Mouse (Mus musculus): ENCODE results near the gene Man2a2. TPM values are rescaled to one million over a fixed set of nuclear protein-coding genes. Genes with fewer than 3 reads are reported as not detected.

Gene Man2a2
- polyA plus RNA-seq, 1 experiment from 2014 or later = 2.5 TPM

DNA sequence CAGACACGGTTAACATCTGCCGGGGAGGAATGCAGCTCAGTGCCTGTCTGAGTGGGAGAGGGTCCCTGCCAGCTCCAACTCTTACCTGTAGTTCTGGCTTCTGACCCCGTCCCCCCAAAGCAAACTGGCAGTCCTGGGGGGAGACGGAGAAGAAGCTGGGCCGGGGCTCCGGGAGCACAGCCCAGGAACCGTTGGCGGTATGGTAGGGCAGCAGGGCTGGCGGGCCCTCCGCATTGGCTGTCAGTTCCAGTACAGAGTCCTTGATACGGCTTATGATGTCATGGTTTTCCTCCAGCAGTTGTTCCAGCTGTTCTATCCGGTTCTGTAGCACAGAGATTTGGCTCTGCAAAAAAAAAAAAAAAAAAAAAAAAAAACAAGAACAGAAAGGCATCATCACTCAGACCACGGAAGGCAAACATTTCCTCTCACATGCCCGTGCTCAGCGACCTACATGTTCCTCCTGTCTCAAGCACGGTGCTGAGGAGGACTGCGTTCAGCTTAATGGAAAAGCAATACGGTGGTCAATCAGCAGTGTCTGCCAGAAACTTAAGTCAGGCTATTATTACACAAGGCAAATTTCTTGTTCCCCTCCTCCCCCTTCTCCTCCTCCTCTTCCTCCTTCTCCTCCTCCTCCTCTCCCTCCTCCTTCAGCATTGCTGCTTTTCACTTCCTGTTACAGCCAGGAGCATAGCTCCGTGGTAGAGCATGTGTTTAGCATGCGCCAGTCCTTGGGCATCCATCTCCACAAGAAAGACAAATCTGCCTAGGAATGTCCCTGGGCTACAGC is 2.3 kb downstream of the Man2a2 start:
- Histone ChIP-seq H3K4me3 (replicated peaks) (no peak overlapping the region), H3K27ac (replicated peaks) (no peak overlapping the region), H3K27me3 (peaks cover 46% of the 10 kb centered on the region), H3K9ac (no peak overlapping the region), H3K4me1 (replicated peaks) (peaks cover 24% of the 10 kb centered on the region), H3K9me3 (replicated peaks) (no peaks in the 10 kb centered on the region), H3K36me3 (replicated peaks) (peaks cover 22% of the 10 kb centered on the region), H3K4me2 (peak overlapping the region; percentile 89; the same call in 1 of the 2 replicates)
- no peak for ATAC-seq (ENCODE audit: insufficient read depth)
- WGBS (ENCODE audit: insufficient replicate concordance) = 58% methylated on average over 20 of the region's 20 CpGs

DNA sequence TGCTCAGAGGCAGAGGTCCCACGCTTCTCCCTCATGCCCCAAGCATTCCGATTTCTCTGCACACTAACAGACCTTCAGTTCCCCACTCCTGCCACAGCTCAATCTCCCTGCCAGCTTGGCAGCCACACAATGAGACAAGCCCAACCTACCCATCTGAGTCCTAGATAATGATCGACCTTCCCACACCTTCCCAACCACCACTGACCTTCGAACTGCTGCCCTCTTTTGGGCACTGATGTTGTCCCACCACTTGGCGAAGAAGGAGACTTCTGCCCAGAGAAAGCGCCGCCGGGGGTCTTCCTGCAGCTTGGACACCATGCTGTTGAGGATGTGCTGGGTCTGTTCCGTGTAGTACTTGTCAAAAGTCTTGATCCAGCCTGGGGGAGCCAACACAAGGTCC is 3.2 kb downstream of the Man2a2 start:
- peaks cover 24% of the 10 kb centered on the region for H3K4me1 ChIP-seq (replicated peaks)
- H3K36me3 ChIP-seq (replicated peaks) = peaks cover 29% of the 10 kb centered on the region
- 70% methylated on average over 9 of the region's 9 CpGs for WGBS (ENCODE audit: insufficient replicate concordance)
- ATAC-seq (ENCODE audit: insufficient read depth) = no peak
- peaks cover 39% of the 10 kb centered on the region for H3K27me3 ChIP-seq
- no peak overlapping the region for H3K4me2 ChIP-seq
- H3K27ac ChIP-seq (replicated peaks) = no peak overlapping the region
- H3K9ac ChIP-seq = no peak overlapping the region
- no peaks in the 10 kb centered on the region for H3K9me3 ChIP-seq (replicated peaks)
- no peak overlapping the region for H3K4me3 ChIP-seq (replicated peaks)

DNA sequence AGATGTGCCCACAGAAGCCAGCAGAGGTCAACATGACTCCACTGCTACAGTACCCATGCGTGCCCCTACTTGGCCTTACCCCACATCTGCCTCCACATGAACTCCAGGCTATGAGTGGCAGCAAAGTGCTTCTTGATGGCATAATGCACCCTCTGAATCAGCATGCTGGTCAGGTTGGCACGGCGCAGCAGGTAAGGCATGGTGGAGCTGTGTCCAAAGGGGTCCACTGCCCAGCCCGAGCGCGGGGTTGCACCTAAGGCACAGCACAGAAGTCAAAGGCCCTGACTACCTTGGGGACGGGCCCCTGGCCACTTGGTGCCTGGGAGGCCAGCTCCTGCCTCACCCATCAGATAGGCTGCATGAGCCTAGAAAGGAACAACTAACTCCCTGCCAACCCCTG is 3.9 kb downstream of the Man2a2 start:
- H3K27ac ChIP-seq (replicated peaks) = no peak overlapping the region
- H3K9me3 ChIP-seq (replicated peaks) = no peaks in the 10 kb centered on the region
- H3K36me3 ChIP-seq (replicated peaks) = peaks cover 32% of the 10 kb centered on the region
- no peak overlapping the region for H3K4me2 ChIP-seq
- H3K4me3 ChIP-seq (replicated peaks) = no peak overlapping the region
- H3K27me3 ChIP-seq = peaks cover 36% of the 10 kb centered on the region
- 78% methylated on average over 7 of the region's 7 CpGs for WGBS (ENCODE audit: insufficient replicate concordance)
- ATAC-seq (ENCODE audit: insufficient read depth) = no peak
- H3K9ac ChIP-seq = no peak overlapping the region
- peaks cover 24% of the 10 kb centered on the region for H3K4me1 ChIP-seq (replicated peaks)

DNA sequence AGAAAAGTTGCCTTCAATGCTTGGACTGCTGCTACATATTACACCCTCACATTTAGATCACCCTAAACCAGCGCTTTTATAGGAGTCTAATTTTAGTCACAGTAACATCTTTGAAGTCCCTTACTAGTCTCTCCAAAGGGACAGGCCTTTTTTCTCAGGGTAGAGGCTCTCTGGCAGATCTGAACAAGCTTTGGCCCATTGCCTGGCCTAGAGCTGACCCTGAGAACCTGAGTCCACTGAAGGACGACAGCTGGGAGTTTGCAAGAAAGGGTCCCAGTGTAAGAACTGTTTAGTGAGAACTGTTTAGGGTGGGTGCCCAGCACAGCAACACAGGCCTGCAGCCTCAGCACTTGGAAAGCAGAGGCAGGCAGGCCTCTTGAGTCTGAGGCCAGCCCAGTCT is 5.4 kb downstream of the Man2a2 start:
- no peak overlapping the region for H3K4me2 ChIP-seq
- no peak overlapping the region for H3K9ac ChIP-seq
- H3K36me3 ChIP-seq (replicated peaks) = peaks cover 37% of the 10 kb centered on the region
- H3K4me1 ChIP-seq (replicated peaks) = peaks cover 16% of the 10 kb centered on the region
- WGBS (ENCODE audit: insufficient replicate concordance) = 73% methylated on average over 2 of the region's 2 CpGs
- peaks cover 21% of the 10 kb centered on the region for H3K27me3 ChIP-seq
- ATAC-seq (ENCODE audit: insufficient read depth) = no peak
- no peaks in the 10 kb centered on the region for H3K9me3 ChIP-seq (replicated peaks)
- H3K27ac ChIP-seq (replicated peaks) = no peak overlapping the region
- no peak overlapping the region for H3K4me3 ChIP-seq (replicated peaks)

DNA sequence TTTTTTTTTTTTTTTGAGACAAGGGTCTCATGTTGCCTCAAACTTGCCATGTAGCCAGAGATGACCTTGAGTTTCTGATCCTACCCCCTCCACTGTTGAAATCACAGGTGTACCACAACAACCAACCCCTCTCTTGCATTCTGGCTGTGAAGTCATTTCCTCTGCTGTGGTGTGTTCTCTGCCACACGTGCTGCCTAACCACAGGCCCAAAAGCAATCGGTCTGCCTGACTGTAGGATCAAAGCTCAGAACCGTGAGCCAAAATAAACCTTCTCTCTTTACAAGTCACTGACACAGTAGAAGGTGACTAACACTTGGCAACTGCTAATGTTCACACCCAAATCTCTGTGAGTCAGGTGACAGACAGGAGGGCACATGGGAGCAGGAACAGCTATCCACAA is 10.7 kb downstream of the Man2a2 start:
- H3K9me3 ChIP-seq (replicated peaks) = no peaks in the 10 kb centered on the region
- H3K36me3 ChIP-seq (replicated peaks) = peaks cover 40% of the 10 kb centered on the region; the same call in 1 of the 2 replicates
- no peak for ATAC-seq (ENCODE audit: insufficient read depth)
- no peak overlapping the region for H3K9ac ChIP-seq
- no peak overlapping the region for H3K4me2 ChIP-seq
- no peak overlapping the region for H3K27ac ChIP-seq (replicated peaks)
- no peaks in the 10 kb centered on the region for H3K27me3 ChIP-seq
- 39% methylated on average over 3 of the region's 3 CpGs for WGBS (ENCODE audit: insufficient replicate concordance)
- H3K4me3 ChIP-seq (replicated peaks) = no peak overlapping the region
- H3K4me1 ChIP-seq (replicated peaks) = no peaks in the 10 kb centered on the region

DNA sequence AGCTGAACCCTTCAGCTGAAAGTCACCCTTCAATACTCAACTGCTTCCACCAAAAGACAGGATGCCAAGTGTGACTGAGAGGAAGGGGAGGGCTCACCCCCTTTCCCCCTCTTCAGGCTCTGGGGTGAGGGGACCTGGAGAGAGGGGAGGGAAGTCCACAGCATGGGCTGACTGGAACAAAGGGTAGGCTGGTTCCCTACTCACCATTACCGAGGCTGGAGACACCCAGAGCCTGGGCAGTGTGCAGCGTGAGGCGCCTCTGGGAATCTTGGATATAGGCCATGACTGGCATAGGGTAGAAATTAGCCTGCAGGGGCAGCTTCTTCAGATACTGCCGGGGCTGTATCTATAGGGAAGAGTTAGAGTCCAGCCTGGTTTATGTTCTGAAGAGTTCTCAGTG is 13.1 kb downstream of the Man2a2 start:
- H3K9ac ChIP-seq = no peak overlapping the region
- H3K27me3 ChIP-seq = no peaks in the 10 kb centered on the region
- 75% methylated on average over 4 of the region's 4 CpGs for WGBS (ENCODE audit: insufficient replicate concordance)
- no peak for ATAC-seq (ENCODE audit: insufficient read depth)
- no peak overlapping the region for H3K4me2 ChIP-seq
- no peaks in the 10 kb centered on the region for H3K9me3 ChIP-seq (replicated peaks)
- H3K36me3 ChIP-seq (replicated peaks) = 0 out of 2 replicates have a peak, but pooled peaks cover 28% of the 10 kb centered on the region
- H3K27ac ChIP-seq (replicated peaks) = no peak overlapping the region
- no peaks in the 10 kb centered on the region for H3K4me1 ChIP-seq (replicated peaks)
- H3K4me3 ChIP-seq (replicated peaks) = no peak overlapping the region

DNA sequence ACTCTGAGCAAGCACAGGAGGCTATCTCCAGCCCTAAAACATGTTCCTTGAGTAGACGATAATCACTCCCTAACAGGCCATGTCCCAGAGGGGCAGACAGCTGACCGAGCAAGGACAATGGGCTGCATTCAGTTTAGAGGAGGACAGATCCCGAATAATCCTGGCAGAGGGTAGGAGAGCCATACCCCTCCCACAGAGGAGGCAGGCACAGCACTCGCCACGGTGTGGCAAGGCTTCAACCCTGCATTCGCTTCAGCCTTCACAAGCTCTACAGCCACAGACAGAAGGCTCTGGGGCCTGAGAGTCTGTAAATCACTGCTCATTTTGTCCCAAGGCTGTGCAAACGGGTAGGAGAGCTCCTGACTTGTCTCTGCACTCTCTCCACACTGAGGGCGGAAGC is 14.0 kb downstream of the Man2a2 start:
- no peak for ATAC-seq (ENCODE audit: insufficient read depth)

DNA sequence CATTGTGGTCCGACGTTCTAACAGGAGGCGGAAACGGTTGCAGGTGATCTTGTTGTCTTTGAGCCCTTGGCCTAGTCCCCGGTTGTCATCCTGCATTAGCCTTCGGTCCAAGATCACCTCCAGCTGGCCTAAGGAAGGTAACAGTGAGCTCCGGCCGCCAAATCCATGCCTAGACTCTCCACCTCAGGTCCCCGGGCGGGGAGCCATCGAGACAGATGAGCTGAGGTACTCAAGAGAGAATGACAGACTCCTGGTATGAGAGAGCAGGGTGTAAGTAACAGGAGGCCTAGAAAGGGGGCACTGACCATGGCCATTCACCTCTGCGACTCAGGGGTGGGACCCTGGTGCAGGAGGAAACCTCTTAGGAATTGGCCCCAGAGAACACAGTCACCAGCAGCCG is 14.8 kb downstream of the Man2a2 start:
- Histone ChIP-seq H3K4me2 (no peak overlapping the region), H3K27me3 (no peaks in the 10 kb centered on the region), H3K9me3 (replicated peaks) (no peaks in the 10 kb centered on the region), H3K4me3 (replicated peaks) (no peak overlapping the region), H3K4me1 (replicated peaks) (peaks cover 4% of the 10 kb centered on the region), H3K27ac (replicated peaks) (no peak overlapping the region), H3K36me3 (replicated peaks) (peaks cover 35% of the 10 kb centered on the region; the same call in 1 of the 2 replicates), H3K9ac (no peak overlapping the region)
- 78% methylated on average over 13 of the region's 13 CpGs for WGBS (ENCODE audit: insufficient replicate concordance)
- ATAC-seq (ENCODE audit: insufficient read depth) = no peak

More for the DNA sequence above, 14.0 kb downstream of the Man2a2 start:
- Histone ChIP-seq H3K27ac (replicated peaks) (no peak overlapping the region), H3K9ac (no peak overlapping the region), H3K4me2 (no peak overlapping the region), H3K27me3 (no peaks in the 10 kb centered on the region), H3K36me3 (replicated peaks) (peaks cover 32% of the 10 kb centered on the region; the same call in 1 of the 2 replicates), H3K4me3 (replicated peaks) (no peak overlapping the region), H3K9me3 (replicated peaks) (no peaks in the 10 kb centered on the region), H3K4me1 (replicated peaks) (no peaks in the 10 kb centered on the region)
- WGBS (ENCODE audit: insufficient replicate concordance) = 76% methylated on average over 8 of the region's 8 CpGs

DNA sequence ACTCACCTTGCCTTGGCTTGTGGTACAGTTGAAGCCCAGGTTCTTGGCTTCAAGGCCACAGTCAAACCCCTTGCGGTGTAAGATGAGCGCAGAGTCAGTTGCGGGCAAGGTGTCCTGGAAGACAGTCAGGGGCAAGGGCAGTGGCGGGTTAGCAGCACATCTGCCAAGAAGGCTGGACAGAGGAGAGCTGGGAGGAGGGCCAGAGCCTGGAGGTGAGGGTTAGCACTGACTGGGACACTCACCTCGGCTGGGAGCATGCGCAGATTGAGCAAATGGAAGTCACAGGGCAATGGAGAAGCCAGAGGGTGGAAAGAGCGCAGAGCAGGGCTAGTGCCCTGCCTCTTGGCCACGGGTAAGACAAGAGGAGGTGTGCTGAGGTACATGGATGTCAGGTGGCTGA is 18.3 kb downstream of the Man2a2 start:
- no peak overlapping the region for H3K9ac ChIP-seq
- no peaks in the 10 kb centered on the region for H3K9me3 ChIP-seq (replicated peaks)
- H3K4me1 ChIP-seq (replicated peaks) = peaks cover 12% of the 10 kb centered on the region
- H3K4me3 ChIP-seq (replicated peaks) = no peak overlapping the region
- peaks cover 37% of the 10 kb centered on the region; the same call in 1 of the 2 replicates for H3K36me3 ChIP-seq (replicated peaks)
- WGBS (ENCODE audit: insufficient replicate concordance) = 83% methylated on average over 8 of the region's 8 CpGs
- no peak overlapping the region for H3K27ac ChIP-seq (replicated peaks)
- no peak for ATAC-seq (ENCODE audit: insufficient read depth)
- no peaks in the 10 kb centered on the region for H3K27me3 ChIP-seq
- H3K4me2 ChIP-seq = no peak overlapping the region

DNA sequence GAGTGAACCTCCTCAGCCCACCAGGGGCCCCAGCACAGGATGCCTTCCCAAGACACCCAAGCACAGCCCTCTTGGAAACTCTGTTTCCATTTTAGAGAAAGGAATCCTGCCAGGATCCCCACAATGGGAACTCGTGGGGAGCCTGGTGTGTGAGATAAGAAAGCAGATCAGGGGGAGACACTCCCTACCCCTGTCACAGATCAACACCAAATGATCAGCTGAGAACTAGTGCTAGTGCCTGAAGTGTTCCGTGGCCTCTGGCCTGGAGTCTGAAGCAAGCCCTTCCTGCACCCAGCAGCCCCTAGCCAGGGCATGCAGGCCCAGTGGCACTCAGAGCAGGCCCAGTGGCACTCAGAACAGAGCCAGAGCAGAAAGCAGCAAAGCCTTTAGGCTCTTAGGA is 20.4 kb downstream of the Man2a2 start:
- H3K4me2 ChIP-seq = no peak overlapping the region
- H3K9ac ChIP-seq = no peak overlapping the region
- no peak overlapping the region for H3K27ac ChIP-seq (replicated peaks)
- H3K4me1 ChIP-seq (replicated peaks) = peaks cover 24% of the 10 kb centered on the region
- no peaks in the 10 kb centered on the region for H3K27me3 ChIP-seq
- no peak overlapping the region for H3K4me3 ChIP-seq (replicated peaks)
- H3K9me3 ChIP-seq (replicated peaks) = no peaks in the 10 kb centered on the region
- whole genome bisulfite sequencing (ENCODE audit: insufficient replicate concordance) = 16% methylated on average over 2 of the region's 2 CpGs
- ATAC-seq (ENCODE audit: insufficient read depth) = no peak
- peaks cover 22% of the 10 kb centered on the region; the same call in 1 of the 2 replicates for H3K36me3 ChIP-seq (replicated peaks)

DNA sequence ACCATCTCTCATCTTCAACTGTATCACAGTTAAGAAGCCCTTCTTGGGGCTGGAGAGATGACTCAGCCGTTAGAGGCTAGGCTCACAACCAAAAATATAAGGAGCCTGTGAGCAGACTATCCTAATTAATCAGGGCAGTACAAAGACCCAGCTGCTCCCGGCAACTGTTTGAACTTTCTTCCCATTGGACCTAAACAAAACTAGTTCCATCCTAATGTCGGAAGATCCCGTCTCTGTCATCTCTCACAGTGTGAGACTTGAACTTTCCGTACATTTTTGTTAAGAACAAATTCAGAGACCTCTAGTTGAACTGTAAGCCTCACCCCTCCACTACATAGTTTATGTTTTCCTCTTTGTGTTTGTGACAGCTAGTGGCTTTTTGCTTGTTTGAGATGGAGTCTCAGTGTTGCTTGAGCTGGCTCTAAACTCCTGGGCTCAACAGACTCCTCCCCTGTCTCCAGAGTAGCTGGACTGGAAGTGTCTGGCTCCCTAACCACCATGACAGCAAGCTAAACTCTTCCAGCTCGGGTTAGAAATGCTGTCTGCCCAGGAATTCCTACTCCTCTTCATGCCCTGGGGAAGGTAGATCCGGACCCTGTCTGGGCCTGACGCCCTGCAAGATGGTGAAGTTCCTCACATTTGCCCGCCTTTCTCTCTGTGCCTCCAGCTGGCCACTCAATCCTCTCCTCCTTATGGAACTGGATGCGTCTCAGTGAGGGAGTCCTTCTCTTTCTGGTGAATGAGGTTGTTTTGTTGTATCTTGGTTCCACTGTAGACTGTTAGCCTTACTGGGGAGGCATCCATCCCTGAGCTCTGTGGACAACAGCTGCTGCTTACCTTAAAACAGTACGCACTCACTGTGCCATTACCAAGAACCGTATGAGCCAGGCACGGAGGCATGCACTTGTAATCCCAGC is 23.2 kb downstream of the Man2a2 start:
- no peak overlapping the region for H3K9ac ChIP-seq
- H3K4me3 ChIP-seq (replicated peaks) = no peak overlapping the region
- no peaks in the 10 kb centered on the region for H3K9me3 ChIP-seq (replicated peaks)
- WGBS (ENCODE audit: insufficient replicate concordance) = 71% methylated on average over 13 of the region's 13 CpGs
- H3K27me3 ChIP-seq = no peaks in the 10 kb centered on the region
- H3K27ac ChIP-seq (replicated peaks) = no peak overlapping the region
- peaks cover 19% of the 10 kb centered on the region; the same call in 1 of the 2 replicates for H3K36me3 ChIP-seq (replicated peaks)
- no peak overlapping the region for H3K4me2 ChIP-seq
- ATAC-seq (ENCODE audit: insufficient read depth) = no peak
- H3K4me1 ChIP-seq (replicated peaks) = peaks cover 31% of the 10 kb centered on the region
